Mouse (Mus musculus): ENCODE data around the gene Cdv3. TPM values are rescaled to one million over a fixed set of nuclear protein-coding genes. Genes with fewer than 3 reads are reported as not detected.

The Cdv3 gene
- polyA plus RNA-seq, 1 experiment from 2014 or later = 150 TPM

DNA sequence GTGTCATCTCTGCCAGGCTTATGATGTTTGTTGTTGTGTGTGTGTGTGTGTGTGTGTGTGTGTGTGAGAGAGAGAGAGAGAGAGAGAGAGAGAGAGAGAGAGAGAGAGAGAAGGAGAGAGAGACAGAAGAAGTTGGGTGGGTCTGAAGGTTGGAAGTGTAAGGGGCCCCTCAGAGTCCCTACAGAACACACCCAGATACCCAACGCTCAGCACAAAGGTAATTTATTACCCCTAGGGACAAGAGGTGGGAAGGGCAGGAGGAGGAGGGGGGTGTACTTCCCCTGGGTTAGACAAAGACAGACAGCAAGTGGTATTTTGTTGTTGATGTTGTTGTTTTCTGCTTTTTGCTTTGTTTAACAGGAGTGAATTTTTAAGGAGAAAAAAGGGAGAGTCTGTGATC lies 20.0 kb upstream of the Cdv3 start:
- Histone ChIP-seq H3K4me3 (no peak overlapping the region), H3K27me3 (ENCODE audit: low read depth, poor library complexity, severe bottlenecking) (peaks cover 5% of the 10 kb centered on the region; the same call in 1 of the 2 replicates), H3K9me3 (replicated peaks) (no peaks in the 10 kb centered on the region), H3K36me3 (no peaks in the 10 kb centered on the region), H3K27ac (no peak overlapping the region), H3K4me1 (peaks cover 24% of the 10 kb centered on the region)
- DNase-seq (ENCODE audit: low spot score) = no peak
- 0% methylated on average over 1 of the region's 1 CpGs for WGBS

DNA sequence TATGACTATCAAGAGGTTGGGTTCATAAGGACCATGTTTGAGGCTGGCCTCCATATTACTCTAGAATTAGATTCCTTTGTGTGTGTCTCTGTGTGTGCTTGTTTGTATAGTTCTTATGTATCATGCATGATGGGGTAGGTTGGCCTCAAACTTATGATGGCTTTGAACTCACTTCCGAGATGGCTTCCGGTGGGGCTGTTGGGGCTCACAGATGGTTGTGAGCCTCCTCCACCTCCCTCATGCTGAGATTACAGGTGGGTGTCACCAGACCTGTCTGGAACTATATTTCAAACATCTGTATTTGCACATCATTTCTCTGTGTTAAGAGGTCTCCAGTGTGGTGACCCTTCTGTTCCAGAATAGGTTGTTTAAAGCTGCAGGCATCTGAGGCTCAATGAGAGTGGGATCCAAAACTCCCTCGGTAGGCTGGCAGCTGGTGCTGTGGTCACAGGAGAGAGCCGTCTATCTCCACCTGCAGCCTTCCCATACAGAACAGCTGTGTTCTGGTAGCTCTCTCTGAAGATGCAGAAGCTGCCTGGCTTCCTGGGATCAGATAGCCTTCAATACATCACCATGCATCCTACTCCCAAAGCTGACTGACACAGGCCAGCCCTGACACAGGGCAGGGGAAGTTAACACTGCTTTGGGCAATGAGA lies 18.6 kb upstream of the Cdv3 start:
- Histone ChIP-seq H3K4me3 (no peak overlapping the region), H3K27ac (no peak overlapping the region), H3K36me3 (no peaks in the 10 kb centered on the region), H3K27me3 (ENCODE audit: low read depth, poor library complexity, severe bottlenecking) (no peaks in the 10 kb centered on the region), H3K4me1 (peaks cover 24% of the 10 kb centered on the region), H3K9me3 (replicated peaks) (no peaks in the 10 kb centered on the region)
- DNase-seq (ENCODE audit: low spot score) = no peak
- 87% methylated on average over 4 of the region's 4 CpGs for WGBS

DNA sequence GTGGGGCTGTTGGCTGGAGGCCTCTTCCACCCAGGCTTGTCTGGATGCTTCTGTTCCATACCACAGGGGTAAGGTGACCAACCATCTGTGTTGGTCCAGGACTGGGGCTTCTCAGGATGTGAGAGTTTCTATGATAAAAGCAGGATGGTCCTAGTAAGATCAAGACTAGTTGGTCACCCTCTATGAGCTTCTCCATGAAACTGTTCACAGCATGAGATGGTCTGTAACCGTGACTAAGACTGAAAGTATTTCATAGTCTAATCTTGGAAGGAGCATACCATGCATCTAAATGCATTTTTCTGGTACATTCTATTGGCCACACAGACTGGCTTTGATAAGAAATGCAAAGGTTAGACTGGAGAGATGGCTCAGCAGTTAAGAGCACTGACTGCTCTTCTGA lies 17.9 kb upstream of the Cdv3 start:
- Histone ChIP-seq H3K4me1 (peaks cover 27% of the 10 kb centered on the region), H3K4me3 (no peak overlapping the region), H3K36me3 (no peaks in the 10 kb centered on the region), H3K27me3 (ENCODE audit: low read depth, poor library complexity, severe bottlenecking) (no peaks in the 10 kb centered on the region), H3K9me3 (replicated peaks) (no peaks in the 10 kb centered on the region), H3K27ac (no peak overlapping the region)
- WGBS = 92% methylated on average over 1 of the region's 1 CpGs
- DNase-seq (ENCODE audit: low spot score) = no peak

DNA sequence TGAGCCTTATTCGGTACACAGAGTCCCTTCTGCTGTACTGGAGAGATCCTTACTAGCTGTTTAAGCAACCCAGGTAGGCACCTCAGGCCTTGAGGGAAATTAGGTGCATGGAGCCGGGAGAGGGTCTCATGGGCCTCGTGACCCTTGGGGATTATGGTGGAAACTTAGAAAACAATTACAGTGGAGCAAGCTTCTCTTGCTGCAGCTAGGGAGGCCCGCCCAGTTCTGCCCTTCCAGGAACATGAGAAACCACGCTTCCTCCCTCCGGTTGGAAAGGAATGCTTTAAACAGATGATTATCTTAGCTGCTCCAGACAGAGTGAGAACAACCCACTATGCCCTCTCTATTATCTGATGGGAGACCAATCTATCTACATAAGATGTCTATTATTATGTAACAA lies 17.3 kb upstream of the Cdv3 start:
- DNase-seq (ENCODE audit: low spot score) = no peak
- no peaks in the 10 kb centered on the region for H3K36me3 ChIP-seq
- peaks cover 27% of the 10 kb centered on the region for H3K4me1 ChIP-seq
- H3K27ac ChIP-seq = no peak overlapping the region
- WGBS = 63% methylated on average over 6 of the region's 6 CpGs
- no peaks in the 10 kb centered on the region for H3K27me3 ChIP-seq (ENCODE audit: low read depth, poor library complexity, severe bottlenecking)
- H3K4me3 ChIP-seq = no peak overlapping the region
- H3K9me3 ChIP-seq (replicated peaks) = no peaks in the 10 kb centered on the region

DNA sequence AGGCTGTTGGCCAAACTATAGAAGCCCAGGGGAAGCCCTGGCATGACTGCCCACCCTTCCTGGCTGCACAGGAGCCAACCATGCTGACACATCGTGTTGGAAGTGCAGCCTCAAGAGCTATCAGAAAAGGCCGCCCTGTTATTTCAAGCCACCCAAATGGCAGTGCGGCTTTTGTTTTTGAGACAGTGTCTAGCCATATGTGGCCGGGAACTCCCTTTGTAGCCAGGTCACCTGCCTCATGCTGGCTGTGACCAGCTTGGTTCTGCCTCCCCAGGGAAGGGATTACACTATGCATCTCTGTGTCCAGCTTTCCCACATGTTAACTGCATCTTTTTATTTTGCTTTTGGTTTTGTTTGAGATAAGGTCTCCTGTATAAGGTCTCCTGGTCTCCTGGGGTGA lies 14.9 kb upstream of the Cdv3 start:
- H3K27ac ChIP-seq = no peak overlapping the region
- H3K4me3 ChIP-seq = no peak overlapping the region
- no peaks in the 10 kb centered on the region for H3K27me3 ChIP-seq (ENCODE audit: low read depth, poor library complexity, severe bottlenecking)
- no peak for DNase-seq (ENCODE audit: low spot score)
- no peaks in the 10 kb centered on the region for H3K36me3 ChIP-seq
- no peaks in the 10 kb centered on the region for H3K9me3 ChIP-seq (replicated peaks)
- 94% methylated on average over 4 of the region's 4 CpGs for WGBS
- H3K4me1 ChIP-seq = peaks cover 7% of the 10 kb centered on the region; the same call in 1 of the 2 replicates

DNA sequence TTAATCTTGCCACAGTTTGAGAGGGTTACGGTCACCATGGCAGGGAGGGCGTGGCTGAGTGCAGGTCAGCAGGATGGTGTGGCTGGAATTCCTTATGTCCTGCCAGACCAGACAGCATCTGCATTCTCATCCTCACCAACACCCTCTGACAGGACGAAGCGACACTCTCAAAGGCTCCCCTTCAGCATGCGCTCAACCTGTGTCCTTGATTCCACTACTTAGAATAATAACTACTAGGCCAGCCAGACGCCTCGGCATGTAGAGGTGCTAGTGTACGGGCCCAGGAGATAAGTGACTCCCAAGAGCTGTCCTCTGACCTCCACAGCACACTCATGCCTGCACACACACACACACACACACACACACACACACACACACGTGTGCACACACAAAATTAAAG lies 13.6 kb upstream of the Cdv3 start:
- 59% methylated on average over 9 of the region's 9 CpGs for whole genome bisulfite sequencing
- H3K9me3 ChIP-seq (replicated peaks) = no peaks in the 10 kb centered on the region
- no peak overlapping the region for H3K27ac ChIP-seq
- H3K36me3 ChIP-seq = no peaks in the 10 kb centered on the region
- H3K4me3 ChIP-seq = no peak overlapping the region
- H3K27me3 ChIP-seq (ENCODE audit: low read depth, poor library complexity, severe bottlenecking) = no peaks in the 10 kb centered on the region
- H3K4me1 ChIP-seq = peaks cover 6% of the 10 kb centered on the region; the same call in 1 of the 2 replicates
- no peak for DNase-seq (ENCODE audit: low spot score)

DNA sequence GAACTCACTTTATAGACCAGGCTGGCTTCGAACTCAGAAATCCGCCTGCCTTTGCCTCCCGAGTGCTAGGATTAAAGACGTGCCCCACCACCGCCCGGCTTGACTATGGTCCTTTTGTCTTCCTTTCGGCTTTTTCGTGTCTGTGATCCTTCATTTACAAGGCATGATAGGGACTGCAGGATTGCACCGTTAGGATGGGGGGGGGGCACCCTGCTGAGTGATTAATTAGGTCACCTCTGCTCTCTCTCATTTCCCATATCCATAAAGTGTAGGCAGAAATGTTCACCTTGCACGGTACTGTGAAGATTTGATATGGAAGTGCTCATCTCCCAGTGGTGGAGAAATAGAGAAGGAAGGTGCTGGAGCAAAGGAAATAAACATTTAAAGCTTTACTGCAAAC lies 13.0 kb upstream of the Cdv3 start:
- no peaks in the 10 kb centered on the region for H3K27me3 ChIP-seq (ENCODE audit: low read depth, poor library complexity, severe bottlenecking)
- H3K36me3 ChIP-seq = no peaks in the 10 kb centered on the region
- H3K27ac ChIP-seq = no peak overlapping the region
- no peaks in the 10 kb centered on the region for H3K9me3 ChIP-seq (replicated peaks)
- no peak for DNase-seq (ENCODE audit: low spot score)
- peaks cover 6% of the 10 kb centered on the region; the same call in 1 of the 2 replicates for H3K4me1 ChIP-seq
- 63% methylated on average over 10 of the region's 10 CpGs for WGBS
- H3K4me3 ChIP-seq = no peak overlapping the region

DNA sequence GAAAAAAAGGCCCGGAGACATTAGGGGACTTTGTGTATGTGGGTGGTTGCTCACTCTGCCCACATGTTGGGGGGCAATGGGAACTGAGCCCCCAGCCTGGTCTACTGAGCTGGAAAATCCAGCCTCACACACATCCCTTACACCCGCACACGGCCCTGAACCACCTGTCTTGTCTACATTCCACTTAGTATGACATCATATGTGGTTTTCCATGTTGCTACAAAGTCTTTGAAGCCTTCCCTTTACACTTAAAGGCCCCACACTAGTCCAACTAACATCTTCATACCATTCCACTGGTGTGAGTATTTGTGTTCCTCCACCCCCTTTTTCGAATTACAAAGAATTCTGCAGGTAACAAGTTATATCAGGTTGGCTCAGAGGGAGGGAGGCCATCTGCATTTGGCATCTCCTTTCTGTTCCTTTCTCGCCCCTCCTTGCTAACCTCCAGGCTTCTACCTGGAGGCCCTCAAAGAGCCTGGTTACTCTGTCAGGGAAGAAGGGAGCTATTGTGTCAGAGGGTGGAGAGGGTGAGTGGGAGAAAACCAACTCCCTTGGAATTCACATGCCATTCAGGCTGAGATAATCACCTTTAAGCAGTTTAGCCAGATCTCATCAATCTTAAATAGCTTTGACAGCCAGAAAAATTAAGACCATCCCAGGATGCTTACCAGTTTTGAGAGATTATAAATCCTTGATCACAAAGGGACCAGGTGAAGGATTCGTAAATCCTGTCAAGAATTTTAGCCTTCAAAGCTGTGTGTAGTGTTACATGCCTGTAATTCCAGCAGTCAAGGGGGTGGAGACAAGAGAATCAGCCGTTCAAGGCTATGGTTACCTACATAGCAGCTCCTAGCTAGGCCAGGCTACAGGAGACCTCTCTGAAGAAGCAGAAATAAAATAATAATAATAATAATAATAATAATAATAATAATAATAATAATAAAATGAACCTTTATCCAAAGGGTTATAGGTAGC lies 11.0 kb upstream of the Cdv3 start:
- H3K27me3 ChIP-seq (ENCODE audit: low read depth, poor library complexity, severe bottlenecking) = no peaks in the 10 kb centered on the region
- no peak for DNase-seq (ENCODE audit: low spot score)
- H3K36me3 ChIP-seq = no peaks in the 10 kb centered on the region
- H3K9me3 ChIP-seq (replicated peaks) = no peaks in the 10 kb centered on the region
- no peak overlapping the region for H3K27ac ChIP-seq
- no peak overlapping the region for H3K4me3 ChIP-seq
- WGBS = 73% methylated on average over 7 of the region's 7 CpGs
- H3K4me1 ChIP-seq = peaks cover 12% of the 10 kb centered on the region; the same call in 1 of the 2 replicates

DNA sequence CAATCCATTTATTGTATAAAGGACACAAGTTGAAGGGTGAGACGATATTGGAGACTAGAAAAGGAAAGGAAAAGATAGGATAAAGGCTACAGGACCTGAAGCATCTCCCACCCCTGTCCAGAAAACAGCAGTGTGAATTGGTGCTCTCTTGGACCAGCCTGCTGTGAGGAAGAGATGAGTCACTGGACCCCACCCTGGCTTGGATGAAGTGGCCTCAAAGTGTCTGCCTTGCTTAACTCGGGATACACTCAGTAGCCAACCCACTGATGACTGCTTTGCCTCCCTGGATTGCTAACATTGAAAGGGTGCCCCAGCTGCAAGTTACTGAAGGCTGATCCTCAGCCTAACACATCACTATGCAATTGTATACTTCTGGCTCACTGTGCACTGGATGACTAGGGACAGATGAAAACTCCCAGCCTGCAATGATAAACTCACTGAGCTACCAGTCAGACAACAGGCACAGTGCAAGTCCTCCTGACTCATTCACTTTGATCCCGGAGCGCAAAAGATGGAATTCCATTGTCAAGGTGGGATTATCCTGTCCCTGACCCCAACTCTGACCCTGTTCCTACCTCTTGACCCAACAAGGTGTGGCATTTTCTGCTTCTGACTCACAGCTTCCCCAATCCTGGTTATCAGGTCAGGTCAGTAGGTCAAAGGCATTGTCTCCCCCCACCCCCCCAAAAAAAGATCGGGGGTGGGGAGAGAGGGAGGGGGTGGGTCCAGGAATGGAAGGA lies 6.8 kb upstream of the Cdv3 start:
- 78% methylated on average over 5 of the region's 5 CpGs for WGBS

DNA sequence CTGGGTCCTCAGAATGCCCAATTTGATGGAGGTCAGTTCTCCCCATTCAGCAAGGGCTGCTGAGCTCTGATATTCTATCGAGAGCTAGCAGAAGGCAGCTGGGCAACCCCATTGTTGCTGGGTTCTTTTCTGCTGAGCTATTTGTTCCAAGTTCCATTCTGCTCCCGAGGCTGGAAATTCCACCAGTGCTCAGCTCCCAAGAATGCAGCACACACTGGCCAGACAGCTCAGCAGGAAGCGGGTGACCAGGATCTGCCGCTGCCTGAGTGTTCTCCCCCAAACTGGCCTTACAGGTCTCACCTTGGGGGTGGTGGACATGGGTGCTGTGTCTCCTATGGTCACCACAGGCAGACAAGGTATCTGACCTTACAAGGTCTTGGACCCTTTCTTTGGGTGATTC lies 4.3 kb upstream of the Cdv3 start:
- no peak for DNase-seq (ENCODE audit: low spot score)
- Histone ChIP-seq H3K4me1 (peaks cover 18% of the 10 kb centered on the region), H3K27me3 (ENCODE audit: low read depth, poor library complexity, severe bottlenecking) (no peaks in the 10 kb centered on the region), H3K9me3 (replicated peaks) (no peaks in the 10 kb centered on the region), H3K27ac (no peak overlapping the region), H3K36me3 (peaks cover 8% of the 10 kb centered on the region), H3K4me3 (no peak overlapping the region)
- WGBS = 82% methylated on average over 4 of the region's 4 CpGs

More for the DNA sequence above, 6.8 kb upstream of the Cdv3 start:
- Histone ChIP-seq H3K9me3 (replicated peaks) (no peaks in the 10 kb centered on the region), H3K27me3 (ENCODE audit: low read depth, poor library complexity, severe bottlenecking) (no peaks in the 10 kb centered on the region), H3K27ac (no peak overlapping the region), H3K4me1 (peaks cover 9% of the 10 kb centered on the region; the same call in 1 of the 2 replicates), H3K36me3 (peaks cover 8% of the 10 kb centered on the region), H3K4me3 (no peak overlapping the region)
- DNase-seq (ENCODE audit: low spot score) = no peak

DNA sequence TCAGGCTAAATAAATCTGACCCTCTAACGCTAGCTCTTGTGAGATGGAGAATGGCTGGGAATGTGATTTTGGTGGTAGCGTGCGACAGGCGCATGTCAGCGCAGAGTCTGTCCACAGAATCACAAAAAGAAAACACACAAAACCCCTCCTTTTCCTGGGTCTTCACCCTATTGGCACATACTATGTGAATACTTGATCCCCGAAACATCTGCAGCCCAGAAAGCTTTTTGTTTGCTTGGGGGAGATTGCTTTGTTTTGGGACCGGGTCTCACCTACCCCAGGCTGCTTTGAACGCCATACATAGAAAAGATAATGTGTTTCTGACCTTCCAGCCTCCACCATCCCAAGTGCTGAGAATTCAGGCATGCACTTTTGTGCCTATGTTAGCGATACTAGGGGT lies 716 bp upstream of the Cdv3 start:
- peak overlapping the region; percentile 89 for H3K4me3 ChIP-seq
- 70% methylated on average over 9 of the region's 9 CpGs for WGBS
- H3K27ac ChIP-seq = peak overlapping the region; percentile 98
- H3K27me3 ChIP-seq (ENCODE audit: low read depth, poor library complexity, severe bottlenecking) = no peaks in the 10 kb centered on the region
- H3K36me3 ChIP-seq = peaks cover 29% of the 10 kb centered on the region
- H3K9me3 ChIP-seq (replicated peaks) = no peaks in the 10 kb centered on the region
- no peak for DNase-seq (ENCODE audit: low spot score)
- peaks cover 23% of the 10 kb centered on the region for H3K4me1 ChIP-seq

DNA sequence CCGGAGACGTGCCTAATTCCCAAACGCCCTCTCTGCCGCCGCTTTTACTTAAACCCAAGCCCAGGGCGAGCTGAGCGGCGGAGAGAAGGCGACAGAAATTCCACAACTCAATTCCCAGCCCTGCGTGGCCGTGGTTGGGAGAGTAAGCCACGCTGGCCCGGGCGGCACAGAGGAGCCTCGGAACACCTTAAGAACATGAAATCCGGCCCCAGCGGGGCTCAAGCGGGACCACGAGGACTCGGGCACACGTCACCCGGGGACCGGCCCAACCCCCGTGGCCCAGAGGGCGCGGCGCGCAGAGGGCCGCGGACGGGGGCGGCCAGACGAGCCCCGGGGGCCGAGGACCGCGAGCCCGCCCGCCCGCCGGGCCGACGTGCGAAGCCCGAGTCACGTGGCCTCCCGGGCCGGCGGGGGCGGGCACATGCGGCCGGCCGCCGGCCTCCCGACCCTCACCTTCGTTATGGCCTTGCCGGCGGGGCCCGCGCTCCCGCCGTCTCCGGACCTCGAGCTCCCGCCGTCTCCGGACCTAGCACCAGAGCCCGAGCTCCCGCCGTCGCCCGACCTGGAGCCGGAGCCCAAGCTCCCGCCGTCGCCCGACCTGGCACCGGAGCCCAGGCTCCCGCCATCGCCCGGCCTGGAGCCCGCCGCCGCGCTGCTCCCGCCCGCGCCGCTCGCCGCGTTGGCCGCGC lies 895 bp downstream of the Cdv3 start:
- WGBS = 2% methylated on average over 88 of the region's 94 CpGs

More for the DNA sequence above, 895 bp downstream of the Cdv3 start:
- Histone ChIP-seq H3K4me1 (peaks cover 23% of the 10 kb centered on the region), H3K27ac (peak overlapping the region; percentile 98), H3K36me3 (peaks cover 45% of the 10 kb centered on the region), H3K9me3 (replicated peaks) (no peaks in the 10 kb centered on the region), H3K4me3 (peak overlapping the region; percentile 89), H3K27me3 (ENCODE audit: low read depth, poor library complexity, severe bottlenecking) (no peaks in the 10 kb centered on the region)
- DNase-seq (ENCODE audit: low spot score) = peak; percentile 72

Measured in limb, embryonic 10.5 days (tissue).